Mouse (Mus musculus) midbrain, embryonic 15.5 days (tissue): Measurements from ENCODE around the gene Fam172a. TPM values are rescaled to one million over a fixed set of nuclear protein-coding genes. Genes with fewer than 3 reads are reported as not detected.

Source experiments
- ATAC-seq: fragments of 200-750 bp; cut with Nextera tagmentation; replicated peaks from 2 replicates; pipeline ENCODE4 v1.8.0; 2017; ENCODE audit warnings: moderate TSS enrichment
- H3K27ac ChIP-seq: fragments of 300-500 bp; sonication (generic); 2 replicates; pipeline ENCODE4 v1.5.1; 2015; ENCODE audit warnings: mild to moderate bottlenecking, inconsistent platforms
- H3K27me3 ChIP-seq: fragments of 300-500 bp; sonication (generic); replicated peaks from 2 replicates; pipeline ENCODE4 v1.6.1; 2015; ENCODE audit warnings: inconsistent platforms
- H3K36me3 ChIP-seq: fragments of 300-500 bp; sonication (generic); replicated peaks from 2 replicates; pipeline ENCODE4 v1.6.1; 2015; ENCODE audit warnings: inconsistent platforms
- H3K4me1 ChIP-seq: fragments of 300-500 bp; sonication (generic); 2 replicates; pipeline ENCODE4 v1.6.1; 2015; ENCODE audit warnings: inconsistent platforms
- H3K4me2 ChIP-seq: fragments of 300-500 bp; sonication (generic); 2 replicates; pipeline ENCODE4 v1.6.1; 2015; ENCODE audit warnings: inconsistent platforms, mild to moderate bottlenecking, moderate library complexity
- H3K4me3 ChIP-seq: fragments of 300-500 bp; sonication (generic); 2 replicates; pipeline ENCODE4 v1.5.1; 2015; ENCODE audit warnings: mild to moderate bottlenecking, inconsistent platforms
- H3K9ac ChIP-seq: fragments of 300-500 bp; sonication (generic); 2 replicates; pipeline ENCODE4 v1.6.1; 2015; ENCODE audit warnings: mild to moderate bottlenecking, inconsistent platforms
- H3K9me3 ChIP-seq: fragments of 300-500 bp; sonication (generic); 2 replicates; pipeline ENCODE4 v1.6.1; 2016; ENCODE audit warnings: inconsistent platforms
- WGBS: fragments of 180-500 bp; shearing (Covaris S2); methylation state at CpG from one replicate; pipeline ENCODE4 v1.1.7; 2015; ENCODE audit warnings: mixed read lengths; 5-methylcytosine and 5-hydroxymethylcytosine counted together
- polyA plus RNA-seq: library from polyadenylated mRNA; unstranded; fragments of >200 nt; fragmentation: Nextera tagmentation; extraction: Ambion mirVana; gene quantifications from 2 replicates; pipeline ENCODE4 v1.2.1, GENCODE M21; 2015

Gene Fam172a
- polyA plus RNA-seq, 1 experiment from 2014 or later: 43.8 TPM

GRCm38 (mm10) chr13:77982105-77982851, 280.4 kb downstream of the Fam172a start:
- 28% methylated on average over 5 of the region's 5 CpGs for WGBS
- ATAC-seq: peak; percentile 77
- H3K27ac ChIP-seq: no peak overlapping the region

GRCm38 (mm10) chr13:77982852-77983202, 281.0 kb downstream of the Fam172a start:
- H3K9me3 ChIP-seq: no peaks in the 10 kb centered on the region
- no peaks in the 10 kb centered on the region for H3K27me3 ChIP-seq
- 0 out of 2 replicates have a peak, but pooled peaks have one; percentile 21 for ATAC-seq
- H3K27ac ChIP-seq: no peak overlapping the region
- H3K4me2 ChIP-seq: no peak overlapping the region
- H3K36me3 ChIP-seq: no peaks in the 10 kb centered on the region
- WGBS: 68% methylated on average over 2 of the region's 2 CpGs
- no peaks in the 10 kb centered on the region for H3K4me1 ChIP-seq
- no peak overlapping the region for H3K4me3 ChIP-seq
- H3K9ac ChIP-seq: no peak overlapping the region

More at GRCm38 (mm10) chr13:77982105-77982851, 280.4 kb downstream of the Fam172a start:
- Histone ChIP-seq H3K9me3 (no peaks in the 10 kb centered on the region), H3K4me2 (no peak overlapping the region), H3K27me3 (no peaks in the 10 kb centered on the region), H3K9ac (no peak overlapping the region), H3K4me3 (no peak overlapping the region), H3K36me3 (no peaks in the 10 kb centered on the region), H3K4me1 (no peaks in the 10 kb centered on the region)

GRCm38 (mm10) chr13:77991189-77991886, 289.5 kb downstream of the Fam172a start:
- Histone ChIP-seq H3K27ac (peak overlapping the region; percentile 46), H3K9ac (no peak overlapping the region), H3K4me3 (no peak overlapping the region), H3K4me1 (no peaks in the 10 kb centered on the region), H3K9me3 (no peaks in the 10 kb centered on the region), H3K4me2 (no peak overlapping the region), H3K27me3 (no peaks in the 10 kb centered on the region), H3K36me3 (no peaks in the 10 kb centered on the region)
- 0 out of 2 replicates have a peak, but pooled peaks have one; percentile 38 for ATAC-seq
- WGBS: 65% methylated on average over 5 of the region's 5 CpGs

- Histone ChIP-seq H3K9me3 (no peaks in the 10 kb centered on the region), H3K9ac (no peak overlapping the region), H3K4me2 (no peak overlapping the region), H3K27ac (no peak overlapping the region), H3K36me3 (no peaks in the 10 kb centered on the region), H3K4me3 (no peak overlapping the region), H3K27me3 (no peaks in the 10 kb centered on the region), H3K4me1 (peaks cover 3% of the 10 kb centered on the region)
- 40% methylated on average over 4 of the region's 4 CpGs for WGBS
- ATAC-seq: no peak; the same call in 1 of the 2 replicates
Measured at GRCm38 (mm10) chr13:78004649-78005048, 302.8 kb downstream of the Fam172a start.

- no peak overlapping the region for H3K9ac ChIP-seq
- ATAC-seq: peak; percentile 91
- H3K9me3 ChIP-seq: no peaks in the 10 kb centered on the region
- no peaks in the 10 kb centered on the region for H3K36me3 ChIP-seq
- H3K4me2 ChIP-seq: no peak overlapping the region
- peaks cover 3% of the 10 kb centered on the region for H3K4me1 ChIP-seq
- H3K4me3 ChIP-seq: no peak overlapping the region
- H3K27ac ChIP-seq: peak overlapping the region; percentile 60; the same call in 1 of the 2 replicates
- H3K27me3 ChIP-seq: no peaks in the 10 kb centered on the region
- 6% methylated on average over 3 of the region's 3 CpGs for WGBS
Measured at GRCm38 (mm10) chr13:78005344-78005743, 303.5 kb downstream of the Fam172a start.

- no peak for ATAC-seq
- H3K4me1 ChIP-seq: peaks cover 3% of the 10 kb centered on the region; the same call in 1 of the 2 replicates
- H3K36me3 ChIP-seq: no peaks in the 10 kb centered on the region
- H3K4me3 ChIP-seq: no peak overlapping the region
- H3K9ac ChIP-seq: no peak overlapping the region
- H3K27me3 ChIP-seq: no peaks in the 10 kb centered on the region
- WGBS: 97% methylated on average over 1 of the region's 1 CpGs
- H3K27ac ChIP-seq: no peak overlapping the region
- no peak overlapping the region for H3K4me2 ChIP-seq
- H3K9me3 ChIP-seq: no peaks in the 10 kb centered on the region
Measured at GRCm38 (mm10) chr13:78010176-78010575, 308.3 kb downstream of the Fam172a start.

- Histone ChIP-seq H3K36me3 (no peaks in the 10 kb centered on the region), H3K4me2 (no peak within 1 kb of the TSS), H3K27ac (no peak within 1 kb of the TSS), H3K4me1 (no peaks in the 10 kb centered on the region), H3K9me3 (no peaks in the 10 kb centered on the region), H3K27me3 (no peaks in the 10 kb centered on the region), H3K9ac (no peak within 1 kb of the TSS), H3K4me3 (no peak within 1 kb of the TSS)
- WGBS: 62% methylated on average over 15 of the region's 15 CpGs
- ATAC-seq: no peak
Measured at GRCm38 (mm10) chr13:78024683-78025294, 323.0 kb downstream of the Fam172a start, which contains the start of gene Pou5f2. Gene Pou5f2 (plus strand): TSS chr13:78024902.

GRCm38 (mm10) chr13:78032821-78033220, 331.0 kb downstream of the Fam172a start:
- Histone ChIP-seq H3K27me3 (no peaks in the 10 kb centered on the region), H3K9me3 (no peaks in the 10 kb centered on the region), H3K9ac (no peak overlapping the region), H3K4me1 (no peaks in the 10 kb centered on the region), H3K4me2 (no peak overlapping the region), H3K4me3 (no peak overlapping the region), H3K27ac (no peak overlapping the region), H3K36me3 (no peaks in the 10 kb centered on the region)
- no peak for ATAC-seq
- WGBS: 45% methylated on average over 1 of the region's 1 CpGs

- Histone ChIP-seq H3K27ac (no peak overlapping the region), H3K27me3 (no peaks in the 10 kb centered on the region), H3K4me1 (no peaks in the 10 kb centered on the region), H3K9ac (no peak overlapping the region), H3K36me3 (no peaks in the 10 kb centered on the region), H3K4me3 (no peak overlapping the region), H3K4me2 (no peak overlapping the region), H3K9me3 (no peaks in the 10 kb centered on the region)
- 87% methylated on average over 1 of the region's 1 CpGs for WGBS
- ATAC-seq: no peak
Measured at GRCm38 (mm10) chr13:78037203-78037602, 335.4 kb downstream of the Fam172a start.

GRCm38 (mm10) chr13:78043203-78043602, 341.4 kb downstream of the Fam172a start:
- no peaks in the 10 kb centered on the region for H3K4me1 ChIP-seq
- 59% methylated on average over 6 of the region's 6 CpGs for WGBS
- H3K36me3 ChIP-seq: no peaks in the 10 kb centered on the region
- no peak; the same call in 1 of the 2 replicates for ATAC-seq
- no peak overlapping the region for H3K9ac ChIP-seq
- no peak overlapping the region for H3K4me3 ChIP-seq
- H3K4me2 ChIP-seq: no peak overlapping the region
- H3K27me3 ChIP-seq: no peaks in the 10 kb centered on the region
- H3K27ac ChIP-seq: no peak overlapping the region
- no peaks in the 10 kb centered on the region for H3K9me3 ChIP-seq

GRCm38 (mm10) chr13:78045116-78045515, 343.3 kb downstream of the Fam172a start:
- H3K4me1 ChIP-seq: no peaks in the 10 kb centered on the region
- no peak overlapping the region for H3K4me2 ChIP-seq
- no peak overlapping the region for H3K4me3 ChIP-seq
- no peak for ATAC-seq
- no peak overlapping the region for H3K27ac ChIP-seq
- WGBS: 58% methylated on average over 5 of the region's 5 CpGs
- H3K27me3 ChIP-seq: no peaks in the 10 kb centered on the region
- no peaks in the 10 kb centered on the region for H3K9me3 ChIP-seq
- H3K36me3 ChIP-seq: no peaks in the 10 kb centered on the region
- no peak overlapping the region for H3K9ac ChIP-seq

- Histone ChIP-seq H3K9me3 (no peaks in the 10 kb centered on the region), H3K4me3 (no peak overlapping the region), H3K4me2 (no peak overlapping the region), H3K4me1 (no peaks in the 10 kb centered on the region), H3K27ac (no peak overlapping the region), H3K36me3 (no peaks in the 10 kb centered on the region), H3K27me3 (no peaks in the 10 kb centered on the region), H3K9ac (no peak overlapping the region)
- 85% methylated on average over 4 of the region's 4 CpGs for WGBS
- no peak for ATAC-seq
Measured at GRCm38 (mm10) chr13:78087751-78088150, 385.9 kb downstream of the Fam172a start.
